Mouse (Mus musculus) layer of hippocampus, adult 9-10 months (tissue): ENCODE results near the gene Barx2.
A peak's percentile ranks its signal among the peaks of the same experiment; 100 is the strongest.
"Not testable (repeated sequence)": the region's sequence is repeated elsewhere in the genome, so short reads cannot be mapped to it uniquely, and the experiment has no call there.

ENCODE experiments used
- DNase-seq: peaks from one replicate; pipeline ENCODE4 v3.0.0; 2022; ENCODE audit warnings: low spot score

The Barx2 gene

DNA sequence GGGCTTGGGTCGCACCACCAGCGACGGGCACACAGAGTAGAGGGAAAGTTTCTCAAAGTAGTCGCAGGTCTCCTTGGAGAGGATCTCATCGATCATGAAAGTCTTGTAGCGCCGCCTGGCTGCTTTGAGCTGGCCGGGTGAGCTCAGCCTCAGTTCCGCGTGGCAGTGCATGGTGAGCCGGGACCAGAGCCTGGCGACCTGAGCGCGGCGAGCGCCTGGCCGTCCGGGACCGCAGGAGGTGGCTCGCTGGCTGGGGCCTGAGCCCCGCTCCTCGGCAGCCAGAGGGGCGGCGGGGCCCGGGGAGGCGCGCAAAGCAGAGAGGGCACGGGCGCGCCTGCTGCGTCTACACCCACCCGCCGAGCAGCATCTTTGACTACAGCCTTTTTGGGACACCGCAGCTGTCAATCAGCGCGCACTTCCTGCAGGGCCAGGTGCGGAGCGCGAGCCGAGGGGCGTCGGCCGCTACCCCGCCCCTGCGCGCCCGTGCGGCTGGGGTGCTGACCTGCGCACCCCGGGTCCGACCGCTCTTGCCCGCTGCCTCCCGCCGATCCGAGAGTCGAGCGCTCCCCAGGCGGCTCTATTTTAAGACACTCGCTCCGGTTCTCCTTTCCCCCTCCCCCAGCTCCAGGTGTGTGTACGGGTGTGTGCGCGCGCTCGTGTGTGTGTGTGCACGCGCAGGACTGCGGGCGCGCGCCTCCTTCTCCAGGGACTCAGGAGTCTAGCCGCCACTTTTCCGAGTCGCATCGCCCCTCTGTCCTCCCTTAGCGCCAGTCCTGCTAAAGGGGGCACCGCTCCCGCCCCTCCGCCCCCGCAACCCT lies at the start of gene Barx2:
Barx2 (minus strand) TSS at position 542 of the 818 bp plus-strand sequence.
- DNase-seq = no peak

DNA sequence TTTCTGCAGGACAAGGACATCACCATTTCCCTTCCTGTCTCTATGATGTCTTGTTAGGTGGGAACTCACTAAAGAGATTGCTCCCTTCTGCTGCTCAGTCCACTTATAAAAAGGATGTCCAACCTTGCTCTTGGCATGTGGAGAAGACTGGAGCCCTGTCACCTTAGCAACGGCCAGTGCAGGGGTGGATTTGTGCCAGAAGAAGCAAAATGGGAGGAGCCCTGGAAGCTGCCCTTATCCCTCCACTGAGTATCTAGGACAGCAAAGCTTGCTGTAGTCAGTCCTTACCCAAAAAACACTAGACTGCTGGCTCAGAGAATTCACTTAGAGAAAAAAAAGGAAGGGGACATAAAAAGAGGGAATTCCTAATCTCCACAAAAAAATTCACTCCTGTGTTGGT lies 49.0 kb upstream of the Barx2 start:
- no peak for DNase-seq

DNA sequence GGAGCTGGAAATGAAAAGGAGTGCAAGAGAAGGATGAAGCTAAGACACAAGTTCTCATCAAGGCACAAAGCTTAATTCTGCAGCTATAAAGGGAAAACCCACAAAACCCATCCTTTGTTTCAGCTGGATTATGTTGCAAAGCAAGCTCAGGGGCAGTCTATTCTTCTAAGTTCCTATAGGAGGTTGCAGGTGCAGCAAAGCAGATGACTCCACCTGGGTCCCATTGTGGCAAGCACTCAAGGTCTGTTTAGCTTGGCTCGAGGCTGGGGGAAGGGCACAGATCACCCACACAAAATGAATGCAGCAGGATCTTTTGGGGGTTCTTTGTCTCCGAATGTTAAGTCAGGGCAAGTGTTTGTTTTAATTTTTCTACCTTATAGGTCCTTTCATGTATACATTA lies 47.2 kb upstream of the Barx2 start:
- DNase-seq = no peak

DNA sequence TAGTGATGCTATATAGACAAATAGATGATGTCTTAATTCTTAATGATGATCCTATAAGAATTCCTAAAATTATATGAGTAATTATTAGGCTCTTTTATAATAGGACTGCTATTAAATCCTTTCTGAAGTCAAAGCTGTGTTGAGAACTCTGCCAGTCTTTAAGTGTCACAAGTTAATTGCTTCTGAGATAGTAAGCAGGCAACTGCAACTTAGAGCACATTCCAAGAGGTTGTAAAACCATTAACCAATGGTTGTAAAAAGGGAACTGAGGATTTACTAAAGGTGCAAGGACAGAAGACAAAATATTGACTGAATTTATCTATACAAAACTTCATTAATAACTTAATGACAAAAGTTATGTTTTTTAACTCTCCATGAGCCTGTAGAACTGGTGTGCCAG lies 44.9 kb upstream of the Barx2 start:
- no peak for DNase-seq

DNA sequence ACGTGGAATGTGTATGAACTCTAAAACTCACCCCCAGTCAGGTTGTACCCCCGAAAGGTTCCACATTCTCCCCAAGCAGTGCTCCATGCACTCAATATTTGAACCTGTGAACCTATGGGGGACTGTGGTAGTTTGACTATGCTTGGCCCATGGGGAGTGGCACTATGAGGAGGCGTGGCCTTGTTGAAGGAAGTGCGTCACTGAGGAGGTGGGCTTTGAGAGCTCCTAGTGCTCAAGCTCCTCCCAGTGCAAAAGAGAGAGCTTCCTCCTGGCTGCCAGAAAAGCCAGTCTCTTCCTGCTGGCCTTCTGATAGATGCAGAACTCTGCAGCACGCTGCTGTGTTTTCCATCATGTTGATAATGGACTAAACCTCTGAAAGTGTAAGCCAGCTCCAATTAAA lies 37.2 kb upstream of the Barx2 start:
- DNase-seq = no peak

DNA sequence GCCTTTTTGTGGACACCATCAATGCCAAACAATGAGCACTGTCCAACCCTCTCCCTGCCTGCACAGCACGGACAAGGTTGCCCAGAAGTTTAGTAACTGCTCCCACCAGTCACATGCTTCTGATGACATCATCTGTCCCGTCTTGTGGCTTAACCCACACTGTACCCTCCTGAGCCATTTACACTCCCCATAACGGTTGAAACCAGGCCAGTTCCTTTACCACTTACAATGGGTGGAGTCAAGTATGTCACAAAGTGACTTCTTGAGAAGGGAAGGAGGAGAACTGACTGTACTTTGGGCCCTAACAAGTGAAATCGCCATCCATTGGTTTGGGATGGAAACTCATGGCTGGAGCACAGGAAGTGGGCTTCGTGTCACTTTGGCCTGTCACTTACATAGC lies 35.8 kb upstream of the Barx2 start:
- DNase-seq = no peak

DNA sequence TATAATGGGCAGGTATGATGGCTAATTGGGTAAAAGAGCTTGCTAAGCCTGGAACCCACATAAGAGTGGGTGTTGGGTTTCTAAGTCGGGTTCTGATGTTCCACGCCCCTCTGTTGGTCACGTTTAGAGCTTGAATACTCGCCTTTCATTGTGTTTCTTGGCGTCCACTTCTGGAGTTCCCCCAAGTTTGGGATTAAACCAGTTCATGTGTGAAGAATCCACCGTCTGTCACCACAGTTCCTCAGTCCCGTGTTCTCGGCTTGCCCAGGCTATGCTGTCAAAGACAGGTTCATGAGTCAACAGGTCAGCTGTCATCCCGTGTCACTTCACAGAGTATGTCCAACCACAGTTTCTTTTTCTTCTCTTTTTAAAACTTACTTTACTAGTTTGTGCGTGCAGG lies 33.8 kb upstream of the Barx2 start:
- DNase-seq = no peak

DNA sequence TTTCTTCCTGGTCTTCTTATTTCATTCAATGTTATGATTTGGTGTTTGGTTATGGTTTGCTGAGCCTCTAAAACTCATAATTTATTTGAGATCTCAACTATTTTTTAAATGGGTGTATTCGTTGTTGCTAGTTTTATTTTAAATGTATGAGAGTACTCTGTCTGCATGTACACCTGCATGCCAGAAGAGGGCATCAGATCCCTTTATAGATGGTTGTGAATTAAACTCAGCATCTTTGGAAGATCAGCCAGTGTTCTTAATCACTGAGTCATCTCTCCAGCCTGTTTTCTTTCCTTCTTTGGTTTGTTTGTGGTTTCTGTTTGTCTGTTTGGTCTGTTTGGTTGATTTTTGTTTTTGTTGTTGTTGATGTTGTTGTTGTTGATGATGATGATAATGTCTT lies 29.1 kb upstream of the Barx2 start:
- no peak for DNase-seq

DNA sequence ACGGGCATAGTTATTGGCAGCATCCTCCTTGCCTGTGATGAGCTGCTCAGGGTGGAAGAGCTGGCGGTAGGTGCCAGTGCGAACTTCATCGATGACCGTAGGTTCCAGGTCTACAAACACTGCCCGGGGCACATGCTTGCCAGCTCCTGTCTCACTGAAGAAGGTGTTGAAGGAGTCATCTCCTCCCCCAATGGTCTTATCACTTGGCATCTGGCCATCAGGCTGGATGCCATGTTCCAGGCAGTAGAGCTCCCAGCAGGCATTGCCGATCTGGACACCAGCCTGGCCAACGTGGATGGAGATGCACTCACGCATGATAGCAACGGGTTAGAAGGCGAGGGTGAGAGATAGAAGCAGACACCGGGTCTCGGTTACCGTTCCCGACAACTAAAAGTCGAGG lies 23.2 kb upstream of the Barx2 start:
- DNase-seq = not testable (repeated sequence)

DNA sequence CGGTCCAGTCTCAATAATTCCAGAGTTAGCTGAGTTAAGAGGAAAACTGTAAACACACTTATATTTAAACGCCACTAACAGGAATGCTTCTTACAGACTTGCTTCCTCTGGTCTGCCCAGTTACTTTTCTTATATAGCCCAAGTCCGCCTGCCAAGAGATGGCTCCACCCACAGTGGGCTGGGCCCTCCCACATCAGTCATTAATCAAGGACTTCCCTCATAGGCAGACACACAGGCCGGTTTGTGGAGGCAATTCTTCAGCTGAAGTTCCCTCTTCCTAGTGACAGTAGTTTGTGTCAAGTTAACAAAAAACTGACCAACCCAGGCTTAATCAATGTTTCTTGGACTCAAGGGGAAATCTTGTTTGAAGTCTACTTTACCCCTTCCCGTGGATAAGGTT lies 18.4 kb upstream of the Barx2 start:
- no peak for DNase-seq

DNA sequence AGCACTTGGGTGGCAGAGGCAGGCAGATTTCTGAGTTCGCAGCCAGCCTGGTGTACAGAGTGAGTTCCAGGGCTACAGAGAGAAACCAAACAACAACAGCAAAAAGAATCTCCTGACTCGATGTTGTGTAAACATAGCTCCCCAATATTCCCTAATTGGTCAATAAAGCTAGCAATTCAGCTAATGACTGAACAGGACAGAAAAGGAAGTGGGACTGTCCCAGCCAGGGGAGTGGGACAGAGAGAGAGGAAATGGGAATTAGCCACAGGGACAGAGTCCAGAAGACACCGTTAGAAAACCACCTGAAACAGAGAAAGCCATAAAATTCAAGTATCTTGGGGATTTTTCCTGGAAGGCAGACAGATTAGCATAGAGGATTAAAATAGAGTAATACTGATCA lies 18.0 kb upstream of the Barx2 start:
- no peak for DNase-seq

DNA sequence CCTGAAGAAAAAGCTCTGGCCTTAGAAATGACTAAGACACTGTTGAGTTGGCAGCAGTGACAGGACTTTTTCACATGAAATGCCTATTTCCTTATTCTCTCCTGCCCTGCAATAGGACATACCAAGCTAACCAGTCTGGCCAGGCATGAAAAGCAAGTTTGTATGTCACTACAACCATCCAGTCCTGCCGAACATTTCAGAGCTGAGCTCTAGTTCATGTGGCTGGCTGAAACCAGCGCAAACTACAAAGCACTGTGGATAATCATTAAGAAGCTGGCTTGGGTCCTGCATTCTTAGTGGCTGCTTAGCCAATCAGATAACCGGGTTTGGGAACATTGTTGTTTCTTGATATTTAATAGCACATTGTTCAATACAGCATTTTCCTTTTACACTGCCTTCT lies 13.5 kb upstream of the Barx2 start:
- no peak for DNase-seq

DNA sequence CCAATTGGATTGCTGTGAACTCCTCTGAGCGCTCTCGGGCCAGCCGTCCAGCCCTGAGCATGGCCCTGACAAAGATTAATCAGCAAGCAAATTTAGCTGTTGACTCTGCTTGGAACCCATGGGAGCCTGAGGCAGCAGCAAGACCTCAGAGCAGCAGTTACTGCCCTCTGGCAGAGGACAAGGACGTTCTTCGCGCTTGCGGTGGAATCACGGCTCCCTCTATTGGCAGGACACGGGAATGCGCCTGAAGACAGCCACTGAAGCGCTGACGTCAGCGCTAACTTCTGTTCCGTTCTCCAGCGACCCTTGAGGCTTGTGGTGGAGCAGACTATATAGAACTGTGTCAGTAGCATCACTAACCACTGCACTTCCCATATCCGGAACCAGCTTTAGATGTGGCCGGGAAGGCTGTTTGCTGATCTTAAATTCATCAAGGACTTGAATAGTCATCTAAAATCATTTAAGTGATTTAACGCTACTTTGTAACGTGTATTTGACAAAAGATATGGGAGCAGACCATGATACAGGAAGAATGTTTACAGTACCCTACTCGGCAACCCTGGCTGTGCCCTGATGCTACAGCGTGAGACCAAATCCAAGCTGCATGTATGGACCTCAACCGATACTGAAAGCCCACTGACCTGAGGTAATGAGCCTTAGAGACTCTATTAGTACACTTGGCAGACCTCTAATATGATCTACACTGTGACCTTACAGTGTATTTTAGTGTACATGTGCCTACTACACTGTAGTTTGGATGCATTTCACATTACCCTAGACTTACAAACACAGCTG lies 12.8 kb upstream of the Barx2 start:
- peak; percentile 59 for DNase-seq

DNA sequence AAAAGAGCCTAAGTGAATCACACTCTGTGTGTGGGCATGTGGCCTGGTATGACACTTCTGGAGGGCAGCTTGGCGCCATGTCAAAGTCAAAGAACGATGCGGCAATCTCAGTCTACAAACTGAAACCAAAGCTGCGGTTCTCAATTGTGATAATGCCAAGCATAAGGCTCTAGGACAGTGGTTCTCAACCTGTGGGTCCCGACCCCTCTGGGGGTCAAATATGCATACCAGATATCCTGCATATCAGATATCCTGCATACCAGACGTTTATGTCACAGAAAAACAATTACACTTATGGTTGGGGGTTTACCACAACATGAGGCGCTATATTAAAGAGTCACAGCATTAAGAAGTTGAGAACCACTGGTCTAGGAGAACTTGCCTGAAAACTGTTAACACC lies 10.3 kb upstream of the Barx2 start:
- DNase-seq = no peak

DNA sequence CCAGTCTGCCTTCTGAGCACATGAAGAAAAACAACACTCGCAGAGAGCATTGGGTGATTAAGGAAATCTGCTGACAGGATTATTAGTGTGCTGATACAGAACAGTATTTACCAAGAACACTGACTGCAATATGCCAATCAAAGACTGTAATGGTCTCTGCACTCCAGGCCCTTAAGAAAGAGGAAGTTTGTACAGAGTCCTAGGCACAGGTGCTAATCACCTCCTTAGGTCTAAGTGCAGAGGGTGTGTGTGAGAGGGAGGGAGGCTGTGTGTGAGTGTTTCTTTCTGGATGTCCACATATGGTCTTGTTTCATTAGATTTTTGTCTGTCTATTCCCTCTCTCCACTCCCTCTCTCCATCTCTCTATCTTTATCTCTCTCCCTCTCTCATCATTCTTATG lies 6.5 kb upstream of the Barx2 start:
- DNase-seq = no peak

DNA sequence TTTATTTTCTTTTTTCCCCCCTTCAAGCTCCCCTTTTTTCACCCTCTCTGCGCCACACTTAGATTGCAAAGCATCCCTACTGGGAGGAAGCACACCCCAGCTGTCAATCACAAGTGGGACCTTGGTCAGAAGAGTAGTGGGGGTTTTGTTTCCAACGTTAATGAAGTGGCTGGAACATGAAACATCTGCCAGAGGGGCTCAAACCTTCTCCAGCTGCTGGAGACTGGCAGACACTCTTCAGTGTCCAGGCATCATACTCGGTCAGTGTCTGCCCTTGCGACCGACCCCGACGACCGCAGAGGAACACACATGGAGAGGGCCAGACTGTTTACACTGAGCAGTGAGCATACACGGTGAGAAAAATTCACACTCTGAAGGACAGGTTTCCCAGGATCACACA lies 3.2 kb upstream of the Barx2 start:
- DNase-seq = no peak

DNA sequence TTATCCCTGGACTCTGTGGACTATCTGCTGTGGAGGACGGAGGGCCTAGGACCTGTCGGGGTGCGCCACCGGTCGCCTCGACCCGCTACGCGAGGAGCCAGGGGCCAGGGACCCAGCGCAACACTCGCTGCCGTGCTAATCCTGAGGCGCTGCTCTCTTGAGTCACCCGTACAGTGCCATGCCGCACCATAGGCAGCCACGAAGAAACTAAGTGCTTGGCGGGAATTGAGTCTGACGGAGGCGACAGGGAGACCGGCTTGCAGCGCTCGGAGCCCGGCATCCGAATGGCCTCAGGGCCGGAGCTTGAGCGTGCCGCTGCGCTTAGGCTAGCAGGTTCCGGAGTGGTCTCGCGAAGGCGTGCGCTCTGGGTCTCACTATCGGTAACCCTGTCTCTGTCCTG lies 1.6 kb upstream of the Barx2 start:
- no peak for DNase-seq

DNA sequence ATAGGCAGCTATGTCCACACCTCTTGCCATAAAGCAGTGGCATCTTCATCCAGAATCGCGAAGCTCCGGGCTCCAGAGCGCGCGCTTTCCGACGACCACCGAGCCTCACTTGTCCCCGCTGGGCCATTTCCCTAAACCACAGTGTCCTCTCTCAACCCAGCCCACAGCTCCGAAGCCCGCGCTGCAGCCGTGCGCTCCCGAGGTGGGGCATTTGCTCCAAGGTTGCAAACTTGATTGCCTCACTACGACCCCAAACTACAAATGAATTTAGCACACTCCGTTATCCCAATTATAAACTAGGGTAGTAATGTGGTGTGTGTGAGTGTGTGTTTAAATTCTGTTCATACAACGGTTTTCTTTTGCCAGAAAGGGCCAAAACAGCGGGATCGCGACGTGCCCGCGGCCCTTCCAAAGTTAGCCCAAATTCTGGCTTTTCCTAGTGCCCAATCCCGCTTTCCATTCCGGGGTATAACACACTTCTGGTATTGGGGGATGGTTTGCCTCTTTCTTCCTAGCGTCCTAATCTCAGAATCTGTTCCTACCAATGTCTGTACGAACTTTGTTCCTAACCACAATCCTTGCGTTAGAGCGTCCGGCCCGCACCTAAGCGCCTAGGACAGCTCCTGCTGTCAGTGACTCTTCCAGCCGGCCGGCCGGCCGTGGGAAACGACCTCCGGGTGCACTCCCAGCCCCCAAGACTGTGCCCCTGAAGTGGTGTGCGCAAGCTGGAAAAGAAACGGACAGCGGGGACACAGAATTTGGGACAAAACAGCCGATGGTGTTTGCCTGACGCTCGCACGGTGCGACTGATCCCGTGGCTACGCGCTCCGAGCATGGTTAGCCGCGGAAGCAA lies 703 bp upstream of the Barx2 start:
- DNase-seq = no peak

DNA sequence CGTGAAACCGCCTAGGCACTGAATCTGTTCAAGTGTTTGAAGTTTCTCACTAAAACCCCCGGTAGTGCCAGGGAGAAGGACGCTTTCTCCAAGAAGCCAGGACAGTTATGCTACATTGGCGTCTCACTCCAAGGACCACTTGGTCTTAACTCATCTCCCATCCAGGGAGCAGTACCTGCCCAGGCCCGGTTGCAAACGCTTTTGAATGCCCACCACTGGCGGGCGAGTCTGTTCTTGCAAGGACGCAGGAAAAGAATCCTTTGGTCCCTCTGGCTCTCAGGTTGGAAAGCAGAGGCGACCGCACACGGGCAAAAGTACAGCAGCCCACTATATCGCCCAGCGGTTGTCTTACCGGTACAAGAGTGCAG lies 725 bp downstream of the Barx2 start:
- no peak for DNase-seq

DNA sequence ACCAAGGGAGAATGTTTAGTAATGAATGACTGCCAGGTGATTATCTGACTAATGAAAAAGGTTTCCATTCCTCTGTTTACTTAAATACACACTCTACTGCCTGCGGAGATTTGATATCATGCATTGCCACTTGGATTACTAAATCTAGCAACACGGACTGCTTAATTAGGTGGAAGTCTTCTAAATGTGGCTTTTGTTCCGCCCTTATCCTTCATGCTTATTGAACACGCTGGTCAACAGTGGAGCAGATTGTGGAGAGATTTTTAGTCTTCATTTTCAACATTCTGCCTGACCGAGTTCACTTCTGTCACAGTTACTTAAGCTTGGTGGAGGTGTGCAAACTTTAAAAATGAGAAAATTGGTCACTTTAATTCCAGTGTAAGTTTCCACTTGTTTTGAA lies 3.0 kb downstream of the Barx2 start:
- no peak for DNase-seq

DNA sequence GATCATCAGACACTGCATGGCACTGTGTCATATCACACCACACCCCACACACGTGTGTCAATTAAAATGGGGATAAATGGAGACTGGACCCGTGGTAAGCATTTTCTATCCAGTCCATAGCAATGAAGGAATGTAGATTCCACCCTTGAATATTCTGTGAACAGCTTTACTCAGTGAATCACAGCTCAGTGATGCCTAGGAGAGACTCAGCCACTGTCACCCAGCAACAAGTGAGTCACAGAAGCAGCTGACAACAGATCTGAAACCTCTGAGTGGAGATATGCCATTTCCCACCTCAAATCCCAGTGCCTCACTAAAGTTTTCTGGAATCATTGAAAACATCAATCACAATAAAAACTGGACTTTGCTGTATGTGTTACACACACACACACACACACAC lies 11.5 kb downstream of the Barx2 start:
- no peak for DNase-seq

DNA sequence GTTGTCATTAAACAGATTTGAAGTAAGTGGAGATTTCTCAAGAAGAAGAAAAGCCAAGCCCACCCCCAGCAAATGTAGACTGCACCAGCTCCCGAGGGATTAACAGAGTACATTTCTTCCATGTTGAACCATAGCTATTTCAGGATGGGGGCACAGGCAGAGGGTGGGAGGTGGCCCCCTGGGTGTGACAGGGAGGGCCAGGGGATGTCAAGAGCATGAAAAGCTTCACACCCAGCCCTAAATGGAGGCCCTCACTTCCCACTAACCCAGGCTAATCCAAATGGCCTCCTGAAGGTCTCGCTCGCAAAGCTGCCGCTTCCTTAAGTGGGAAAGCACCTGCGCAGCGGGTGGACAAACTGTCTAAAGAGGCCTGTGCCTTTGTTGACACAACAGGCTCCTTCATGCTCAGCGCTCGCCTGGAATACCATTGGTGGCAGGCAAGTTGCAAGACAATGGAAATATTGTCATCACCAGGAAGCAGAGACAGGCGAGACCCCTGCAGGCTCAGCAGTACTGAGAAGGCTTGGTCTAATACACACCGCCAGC lies 18.4 kb downstream of the Barx2 start:
- no peak for DNase-seq

DNA sequence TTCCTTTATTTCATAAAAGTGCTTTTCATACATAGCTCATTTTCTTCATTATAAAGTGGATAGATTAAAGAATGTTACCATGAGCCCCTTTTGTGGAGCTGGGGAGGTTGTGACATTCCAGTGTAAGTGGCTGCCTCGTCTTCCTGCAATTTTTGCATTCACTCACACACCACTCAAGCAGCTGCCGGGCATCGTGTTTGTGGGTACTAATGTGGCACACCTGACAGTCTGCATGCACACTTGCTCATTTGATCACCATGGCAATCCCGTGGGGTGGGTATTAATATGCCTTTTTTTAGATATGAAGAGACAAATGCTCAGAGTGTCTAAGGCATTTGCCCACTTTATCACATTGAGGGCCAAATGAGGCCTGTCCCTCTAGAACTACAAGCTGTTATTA lies 24.9 kb downstream of the Barx2 start:
- DNase-seq = no peak
